Mouse (Mus musculus): ENCODE measurements around the gene Musk. TPM values are rescaled to one million over a fixed set of nuclear protein-coding genes. Genes with fewer than 3 reads are reported as not detected.

The Musk gene
- polyA plus RNA-seq, 2 experiments: not detected

DNA sequence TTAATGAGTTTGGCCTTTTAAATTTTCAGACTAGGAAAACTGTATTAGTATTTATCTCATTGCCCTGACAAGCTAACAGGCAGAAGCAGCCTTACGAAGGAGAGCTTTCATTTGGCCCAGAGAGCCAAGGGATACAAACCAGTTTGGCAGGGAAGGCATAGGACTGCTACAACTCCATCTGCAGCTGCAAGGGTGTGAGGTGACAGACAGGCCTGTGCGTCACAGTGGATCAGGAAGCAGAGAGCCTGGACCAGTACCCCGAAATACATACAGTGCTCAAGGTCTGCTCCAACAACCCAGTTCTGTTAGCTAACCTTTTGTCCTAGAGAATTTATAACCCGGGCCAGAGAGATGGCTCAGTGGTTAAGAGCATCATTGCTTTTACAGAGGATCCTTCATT, 42.5 kb downstream of the Musk start:
- ATAC-seq (ENCODE audit: insufficient read depth) (no peak), DNase-seq (ENCODE audit: low read depth in 3 of 3, low spot score in 3 of 3) (no peak)
- no peaks in the 10 kb centered on the region for H3K36me3 ChIP-seq (replicated peaks; ENCODE audit: control insufficient read depth, insufficient read depth, low read depth)
- 61% methylated on average over 4 of the region's 4 CpGs for WGBS (ENCODE audit: insufficient replicate concordance)
- TF ChIP-seq CTCF (IDR thresholded peaks at IDR 0.05; ENCODE audit: low read depth) (no peak), EP300 (IDR thresholded peaks at IDR 0.05; ENCODE audit: low read depth) (no peak)
- 0 out of 4 replicates have a peak, but pooled peaks cover 0 to 2% of the 10 kb centered on the region in 2 experiments for H3K4me1 ChIP-seq (replicated peaks; ENCODE audit: control insufficient read depth in 2 of 2, insufficient read depth in 2 of 2, low read length in 1 of 2)
- H3K27me3 ChIP-seq (ENCODE audit: control insufficient read depth, insufficient read depth, low read length): no peaks in the 10 kb centered on the region
- no peaks in the 10 kb centered on the region for H3K9me3 ChIP-seq (ENCODE audit: control insufficient read depth, low read length)
- H3K27ac ChIP-seq: no peak overlapping the region
- H3K4me2 ChIP-seq (ENCODE audit: low read depth): no peak overlapping the region
- H3K9ac ChIP-seq (replicated peaks): no peak overlapping the region
- no peak overlapping the region for H3K4me3 ChIP-seq (ENCODE audit: insufficient read depth in 1 of 2, low read depth in 2 of 2, low read length in 2 of 2)

DNA sequence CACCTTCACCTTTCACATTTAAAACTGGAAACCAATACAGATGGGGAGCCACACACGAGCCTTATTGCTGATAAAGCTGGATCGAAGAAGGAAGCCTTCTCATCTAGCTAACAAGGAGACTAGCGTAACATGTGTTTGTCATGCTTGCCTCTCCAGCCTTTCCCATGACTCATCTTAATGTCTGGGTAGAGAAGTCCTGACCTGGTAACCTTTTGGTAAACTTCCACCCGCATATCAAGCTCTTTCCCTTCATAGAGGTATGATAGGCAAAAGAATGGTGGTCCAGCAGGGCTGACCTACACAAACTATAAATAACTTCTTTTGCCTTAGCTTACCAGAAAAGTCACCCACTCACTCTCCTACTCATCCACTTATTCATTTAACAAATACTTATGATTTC, 44.3 kb downstream of the Musk start:
- Histone ChIP-seq H3K9me3 (ENCODE audit: control insufficient read depth, low read length) (no peaks in the 10 kb centered on the region), H3K36me3 (replicated peaks; ENCODE audit: control insufficient read depth, insufficient read depth, low read depth) (no peaks in the 10 kb centered on the region), H3K27ac (no peak overlapping the region), H3K4me1 (replicated peaks; ENCODE audit: control insufficient read depth in 2 of 2, insufficient read depth in 2 of 2, low read length in 1 of 2) (0 out of 4 replicates have a peak, but pooled peaks cover 0 to 2% of the 10 kb centered on the region in 2 experiments), H3K27me3 (ENCODE audit: control insufficient read depth, insufficient read depth, low read length) (no peaks in the 10 kb centered on the region), H3K9ac (replicated peaks) (no peak overlapping the region), H3K4me3 (ENCODE audit: insufficient read depth in 1 of 2, low read depth in 2 of 2, low read length in 2 of 2) (no peak overlapping the region), H3K4me2 (ENCODE audit: low read depth) (no peak overlapping the region)
- DNase-seq (ENCODE audit: low read depth in 3 of 3, low spot score in 3 of 3): no peak
- TF ChIP-seq CTCF (IDR thresholded peaks at IDR 0.05; ENCODE audit: low read depth): no peak
- no peak for TF ChIP-seq EP300 (IDR thresholded peaks at IDR 0.05; ENCODE audit: low read depth)
- WGBS (ENCODE audit: insufficient replicate concordance): 64% methylated on average over 4 of the region's 4 CpGs
- no peak for ATAC-seq (ENCODE audit: insufficient read depth)

DNA sequence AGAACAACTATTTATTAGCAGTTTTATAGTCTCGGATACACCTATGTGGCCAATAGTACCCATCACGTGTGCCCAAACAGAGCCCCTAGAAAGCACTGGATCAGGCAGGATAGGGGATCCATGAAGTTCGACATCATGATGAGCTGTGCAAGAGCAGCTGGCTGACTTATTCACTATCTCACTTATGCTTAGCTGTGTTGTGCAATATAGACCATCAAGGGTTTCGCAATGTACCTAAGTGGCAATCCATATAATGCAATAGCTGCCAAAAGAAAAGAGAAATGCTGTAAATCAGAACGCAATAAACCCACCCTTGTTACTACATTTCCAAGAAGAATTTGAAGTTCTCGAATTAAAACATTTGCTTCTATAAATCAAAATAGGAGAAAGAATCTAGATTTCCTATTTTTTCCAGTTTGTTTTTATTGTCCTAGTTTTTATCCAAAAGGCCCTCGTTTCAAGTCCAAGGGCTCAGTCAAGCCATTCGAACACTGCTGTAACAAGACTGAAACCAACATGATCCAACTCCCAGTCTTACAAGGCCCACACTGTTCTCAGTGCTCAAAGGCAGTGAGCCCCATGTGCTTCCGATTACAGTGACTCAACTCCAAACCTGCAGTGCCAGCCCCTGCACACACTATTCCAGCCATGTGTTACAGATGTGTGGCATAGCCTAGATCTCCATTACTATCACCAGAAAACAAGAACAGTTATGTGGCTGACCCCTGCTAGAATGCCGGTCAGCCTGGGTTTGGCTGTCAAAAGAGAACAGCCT, 45.3 kb downstream of the Musk start:
- Histone ChIP-seq H3K9ac (replicated peaks) (no peak overlapping the region), H3K27ac (no peak overlapping the region), H3K27me3 (ENCODE audit: control insufficient read depth, insufficient read depth, low read length) (no peaks in the 10 kb centered on the region), H3K9me3 (ENCODE audit: control insufficient read depth, low read length) (no peaks in the 10 kb centered on the region), H3K4me3 (ENCODE audit: insufficient read depth in 1 of 2, low read depth in 2 of 2, low read length in 2 of 2) (no peak overlapping the region), H3K36me3 (replicated peaks; ENCODE audit: control insufficient read depth, insufficient read depth, low read depth) (no peaks in the 10 kb centered on the region), H3K4me2 (ENCODE audit: low read depth) (no peak overlapping the region), H3K4me1 (replicated peaks; ENCODE audit: control insufficient read depth in 2 of 2, insufficient read depth in 2 of 2, low read length in 1 of 2) (0 out of 4 replicates have a peak, but pooled peaks cover 0 to 2% of the 10 kb centered on the region in 2 experiments)
- WGBS (ENCODE audit: insufficient replicate concordance): 64% methylated on average over 10 of the region's 10 CpGs
- DNase-seq (ENCODE audit: low read depth in 3 of 3, low spot score in 3 of 3) (peak; percentile 9 to 22 (median 11)), ATAC-seq (ENCODE audit: insufficient read depth) (no peak)
- TF ChIP-seq CTCF (IDR thresholded peaks at IDR 0.05; ENCODE audit: low read depth) (no peak), EP300 (IDR thresholded peaks at IDR 0.05; ENCODE audit: low read depth) (no peak)

DNA sequence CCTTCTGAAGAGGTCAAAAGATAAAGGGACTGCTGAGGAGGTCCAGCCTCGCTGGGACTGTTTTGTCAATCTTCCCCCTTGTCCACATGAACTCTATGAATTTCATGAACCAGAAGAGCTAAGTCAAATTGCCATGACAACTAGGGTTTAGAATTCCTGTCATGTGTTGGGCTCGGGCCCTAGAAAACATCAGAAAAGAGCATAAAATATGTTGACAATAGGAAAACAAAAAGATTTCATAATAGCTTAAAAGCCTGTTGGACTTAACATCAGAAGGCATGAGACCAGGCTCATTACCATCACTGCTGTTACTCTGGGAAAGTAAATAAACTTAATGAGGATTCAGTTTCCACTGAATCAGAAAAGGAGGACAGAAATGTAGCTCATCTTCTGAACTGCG, 46.6 kb downstream of the Musk start:
- no peaks in the 10 kb centered on the region for H3K27me3 ChIP-seq (ENCODE audit: control insufficient read depth, insufficient read depth, low read length)
- no peaks in the 10 kb centered on the region for H3K36me3 ChIP-seq (replicated peaks; ENCODE audit: control insufficient read depth, insufficient read depth, low read depth)
- ATAC-seq (ENCODE audit: insufficient read depth) (no peak), DNase-seq (ENCODE audit: low read depth in 3 of 3, low spot score in 3 of 3) (no peak)
- H3K9ac ChIP-seq (replicated peaks): no peak overlapping the region
- 0 out of 4 replicates have a peak, but pooled peaks cover 0 to 2% of the 10 kb centered on the region in 2 experiments for H3K4me1 ChIP-seq (replicated peaks; ENCODE audit: control insufficient read depth in 2 of 2, insufficient read depth in 2 of 2, low read length in 1 of 2)
- no peak overlapping the region for H3K4me2 ChIP-seq (ENCODE audit: low read depth)
- TF ChIP-seq EP300 (IDR thresholded peaks at IDR 0.05; ENCODE audit: low read depth) (no peak), CTCF (IDR thresholded peaks at IDR 0.05; ENCODE audit: low read depth) (no peak)
- WGBS (ENCODE audit: insufficient replicate concordance): 46% methylated on average over 3 of the region's 3 CpGs
- no peak overlapping the region for H3K27ac ChIP-seq
- H3K9me3 ChIP-seq (ENCODE audit: control insufficient read depth, low read length): no peaks in the 10 kb centered on the region
- no peak overlapping the region for H3K4me3 ChIP-seq (ENCODE audit: insufficient read depth in 1 of 2, low read depth in 2 of 2, low read length in 2 of 2)

DNA sequence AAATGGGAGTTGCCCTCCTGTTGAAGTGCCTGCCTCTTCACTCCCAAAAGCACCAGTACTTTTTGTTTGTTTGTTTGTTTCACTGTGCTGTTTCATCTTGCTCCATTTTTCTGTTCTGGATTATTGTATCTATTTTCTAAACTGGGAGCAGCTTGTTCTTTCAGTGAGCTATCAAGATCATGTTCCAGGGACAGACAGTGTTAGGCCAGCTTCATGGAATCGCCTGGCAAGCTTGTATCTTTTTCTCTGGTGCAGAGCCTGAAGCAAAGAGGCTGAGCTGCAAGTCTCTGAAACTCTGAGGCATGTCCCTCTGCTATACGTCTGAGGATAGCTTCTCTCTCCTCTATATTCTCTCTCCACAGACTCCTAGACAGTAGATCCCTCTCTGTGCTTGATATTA, 50.5 kb downstream of the Musk start:
- DNase-seq (ENCODE audit: low read depth in 3 of 3, low spot score in 3 of 3) (no peak), ATAC-seq (ENCODE audit: insufficient read depth) (no peak)
- no peak for TF ChIP-seq CTCF (IDR thresholded peaks at IDR 0.05; ENCODE audit: low read depth)
- no peak for TF ChIP-seq EP300 (IDR thresholded peaks at IDR 0.05; ENCODE audit: low read depth)
- no peaks in the 10 kb centered on the region for H3K27me3 ChIP-seq (ENCODE audit: control insufficient read depth, insufficient read depth, low read length)
- no peaks in the 10 kb centered on the region for H3K9me3 ChIP-seq (ENCODE audit: control insufficient read depth, low read length)
- H3K4me3 ChIP-seq (ENCODE audit: insufficient read depth in 1 of 2, low read depth in 2 of 2, low read length in 2 of 2): no peak overlapping the region
- 56% methylated on average over 2 of the region's 2 CpGs for WGBS (ENCODE audit: insufficient replicate concordance)
- no peaks in the 10 kb centered on the region for H3K36me3 ChIP-seq (replicated peaks; ENCODE audit: control insufficient read depth, insufficient read depth, low read depth)
- 0 out of 4 replicates have a peak, but pooled peaks cover 0 to 2% of the 10 kb centered on the region in 2 experiments for H3K4me1 ChIP-seq (replicated peaks; ENCODE audit: control insufficient read depth in 2 of 2, insufficient read depth in 2 of 2, low read length in 1 of 2)
- H3K9ac ChIP-seq (replicated peaks): no peak overlapping the region
- no peak overlapping the region for H3K27ac ChIP-seq
- no peak overlapping the region for H3K4me2 ChIP-seq (ENCODE audit: low read depth)
